Mouse (Mus musculus) liver, embryonic 14.5 days (tissue): Measurements from ENCODE around the gene Efs. TPM values are rescaled to one million over a fixed set of nuclear protein-coding genes. Genes with fewer than 3 reads are reported as not detected.

Experiments used
- ATAC-seq: fragments of 200-750 bp; cut with Nextera tagmentation; 2 replicates; pipeline ENCODE4 v1.8.0; 2017; ENCODE audit warnings: moderate number of reproducible peaks, mild to moderate bottlenecking, moderate library complexity; ENCODE audit not compliant: insufficient read depth
- DNase-seq, 3 experiments: peaks; one replicate each; pipeline ENCODE4 v3.0.0-alpha.2; 2012 to 2013; ENCODE audit warnings: low read depth in 3 of 3, low spot score in 3 of 3
- H3K27ac ChIP-seq: fragments of 300-500 bp; sonication (generic); 2 replicates; pipeline ENCODE4 v1.5.1; 2014; ENCODE audit warnings: moderate library complexity, mild to moderate bottlenecking, control low read depth, inconsistent platforms
- H3K27me3 ChIP-seq: fragments of 300-500 bp; sonication (generic); 2 replicates; pipeline ENCODE4 v1.6.1; 2014; ENCODE audit warnings: mild to moderate bottlenecking, low read length, moderate library complexity; ENCODE audit not compliant: control insufficient read depth, insufficient read depth
- H3K36me3 ChIP-seq: fragments of 300-500 bp; sonication (generic); replicated peaks from 2 replicates; pipeline ENCODE4 v1.6.1; 2014; ENCODE audit warnings: low read depth; ENCODE audit not compliant: control insufficient read depth, insufficient read depth
- H3K4me1 ChIP-seq, 2 experiments: fragments of 200-500 bp in 1 of 2; fragments of 300-500 bp in 1 of 2; sonication (generic) in 1 of 2; replicated peaks; 2 replicates each; pipeline ENCODE4 v1.6.1; 2012 to 2014; ENCODE audit warnings: antibody characterized with exemption in 1 of 2, inconsistent platforms in 1 of 2, low read length in 1 of 2; ENCODE audit not compliant: control insufficient read depth in 2 of 2, insufficient read depth in 2 of 2
- H3K4me2 ChIP-seq: fragments of 300-500 bp; sonication (generic); 2 replicates; pipeline ENCODE4 v1.6.1; 2014; ENCODE audit warnings: low read depth, mild to moderate bottlenecking, control low read depth, moderate library complexity
- H3K4me3 ChIP-seq, 2 experiments: fragments of 200-500 bp in 1 of 2; fragments of 300-500 bp in 1 of 2; sonication (generic) in 1 of 2; 2 replicates each; pipeline ENCODE4 v1.5.1; 2012 to 2014; ENCODE audit warnings: low read depth in 2 of 2, low read length in 2 of 2, mild to moderate bottlenecking in 2 of 2, control low read depth in 1 of 2, inconsistent platforms in 1 of 2, moderate library complexity in 1 of 2; ENCODE audit not compliant: insufficient read depth in 1 of 2
- H3K9ac ChIP-seq: fragments of 300-500 bp; sonication (generic); replicated peaks from 2 replicates; pipeline ENCODE4 v1.6.1; 2014; ENCODE audit warnings: mild to moderate bottlenecking, control low read depth, moderate library complexity
- H3K9me3 ChIP-seq: fragments of 300-500 bp; sonication (generic); 2 replicates; pipeline ENCODE4 v1.6.1; 2016; ENCODE audit warnings: low read length, mixed read lengths; ENCODE audit not compliant: control insufficient read depth
- CTCF ChIP-seq: IDR thresholded peaks from 2 replicates; pipeline ENCODE4 v1.5.1; 2016; ENCODE audit warnings: antibody characterized with exemption, low read depth, control low read depth
- EP300 ChIP-seq: IDR thresholded peaks from 2 replicates; pipeline ENCODE4 v1.6.1; 2016; ENCODE audit warnings: antibody characterized with exemption, low read depth
- WGBS: fragments of 180-500 bp; shearing (Covaris S2); extraction: QIAGEN DNeasy Blood & Tissue Kit; methylation state at CpG from one replicate; pipeline ENCODE4 v1.1.7; 2014; ENCODE audit not compliant: insufficient replicate concordance; 5-methylcytosine and 5-hydroxymethylcytosine counted together
- polyA plus RNA-seq, 2 experiments: library from polyadenylated mRNA; depleted of rRNA in 1 of 2; stranded (reverse) in 1 of 2; unstranded in 1 of 2; fragments of >200 nt; fragmentation: Nextera tagmentation in 1 of 2; extraction: Ambion mirVana in 1 of 2; gene quantifications; 2 replicates each; pipeline versions ENCODE4 v1.2.1 to v1.2.3; 2012 to 2014

The Efs gene
- polyA plus RNA-seq, 2 experiments, result 0.39 to 0.54 TPM

DNA sequence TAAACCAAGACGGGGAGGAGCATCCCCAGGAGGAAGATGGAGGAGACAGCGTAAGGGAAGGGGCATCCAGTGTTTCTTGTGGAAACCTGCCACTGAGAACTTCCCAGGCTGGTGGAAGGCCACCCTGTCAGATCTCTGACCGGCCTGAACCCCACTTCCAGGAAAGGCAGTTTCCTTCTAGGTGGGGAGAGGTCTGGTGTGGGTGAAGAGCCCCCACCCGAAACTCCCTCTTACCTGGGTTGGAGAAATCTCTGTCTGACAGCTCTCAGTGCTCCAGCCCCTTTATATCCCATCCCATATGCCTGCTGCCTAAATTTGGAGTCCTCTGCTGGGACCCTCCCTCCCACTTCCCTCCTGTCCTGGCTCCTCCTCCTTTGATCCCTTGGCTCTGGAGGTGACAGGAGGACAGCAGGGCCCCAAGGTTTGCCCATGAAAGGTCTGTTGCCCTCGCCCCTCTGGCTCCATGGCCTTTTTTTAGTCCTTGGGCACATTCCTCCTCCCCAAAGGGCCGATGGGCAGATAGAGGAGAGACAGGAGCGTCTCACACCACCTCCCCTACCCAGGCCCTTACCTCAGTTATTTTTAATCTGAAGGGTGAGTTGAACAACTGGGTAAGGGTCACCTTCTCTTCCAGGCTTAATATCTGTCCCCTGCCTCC lies 40.5 kb upstream of the Efs start, which contains the start of gene Myh6:
Gene Myh6 (minus strand): TSS at position 608 of the 658 bp plus-strand sequence.
- no peaks in the 10 kb centered on the region for H3K9me3 ChIP-seq
- H3K4me1 ChIP-seq, result no peaks in the 10 kb centered on the region
- no peak within 1 kb of the TSS for H3K9ac ChIP-seq
- no peak within 1 kb of the TSS for H3K4me3 ChIP-seq
- H3K4me2 ChIP-seq, result no peak within 1 kb of the TSS
- DNase-seq, result no peak
- 36% methylated on average over 7 of the region's 7 CpGs for WGBS
- no peak for TF ChIP-seq EP300
- TF ChIP-seq CTCF, result no peak
- no peak within 1 kb of the TSS for H3K27ac ChIP-seq
- H3K27me3 ChIP-seq, result no peaks in the 10 kb centered on the region
- H3K36me3 ChIP-seq, result no peaks in the 10 kb centered on the region
- ATAC-seq, result no peak

DNA sequence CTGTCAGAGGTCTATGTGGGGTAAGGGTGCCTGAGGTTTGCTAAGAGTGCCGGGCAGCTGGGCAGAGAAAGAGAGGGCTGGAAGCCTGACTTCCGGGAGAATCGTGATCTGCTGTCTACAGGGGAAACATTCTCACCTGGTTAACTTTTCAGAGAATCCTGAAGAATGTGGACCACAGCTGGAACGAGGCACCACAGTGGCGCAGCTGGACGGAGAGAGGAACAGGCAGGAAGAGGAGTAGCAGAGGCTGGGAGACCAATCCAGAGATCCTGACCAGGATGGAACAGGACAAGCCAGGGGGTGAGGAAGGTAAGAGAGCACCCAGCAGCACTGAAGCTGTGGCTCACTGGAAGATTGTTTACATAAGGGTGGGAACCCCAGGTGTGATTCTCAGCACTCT lies 39.7 kb upstream of the Efs start:
- Histone ChIP-seq H3K9ac (no peak overlapping the region), H3K27ac (no peak overlapping the region), H3K27me3 (no peaks in the 10 kb centered on the region), H3K36me3 (no peaks in the 10 kb centered on the region), H3K4me3 (no peak overlapping the region), H3K9me3 (no peaks in the 10 kb centered on the region), H3K4me1 (no peaks in the 10 kb centered on the region), H3K4me2 (no peak overlapping the region)
- TF ChIP-seq EP300 (no peak), CTCF (no peak)
- WGBS, result 44% methylated on average over 6 of the region's 6 CpGs
- DNase-seq (no peak), ATAC-seq (no peak)

DNA sequence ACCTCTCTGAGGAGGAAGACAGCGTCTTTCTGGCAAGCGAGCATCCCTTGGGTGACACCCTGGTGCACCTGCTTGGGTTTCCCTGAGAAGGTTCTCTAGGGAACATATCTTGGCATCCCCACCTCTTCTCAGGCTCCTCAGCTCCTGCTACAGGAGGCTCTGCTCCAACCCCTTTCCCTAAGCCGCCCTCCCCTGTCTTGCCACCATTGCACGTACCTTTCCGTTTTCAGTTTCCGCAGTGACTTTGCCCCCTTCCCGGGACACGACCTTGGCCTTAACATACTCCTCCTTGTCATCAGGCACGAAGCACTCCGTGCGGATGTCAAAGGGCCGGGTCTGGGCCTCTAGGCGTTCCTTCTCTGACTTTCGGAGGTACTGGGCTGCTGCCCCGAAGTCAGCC lies 39.1 kb upstream of the Efs start:
- H3K4me1 ChIP-seq, result no peaks in the 10 kb centered on the region
- WGBS, result 64% methylated on average over 15 of the region's 15 CpGs
- TF ChIP-seq EP300 (no peak), CTCF (no peak)

DNA sequence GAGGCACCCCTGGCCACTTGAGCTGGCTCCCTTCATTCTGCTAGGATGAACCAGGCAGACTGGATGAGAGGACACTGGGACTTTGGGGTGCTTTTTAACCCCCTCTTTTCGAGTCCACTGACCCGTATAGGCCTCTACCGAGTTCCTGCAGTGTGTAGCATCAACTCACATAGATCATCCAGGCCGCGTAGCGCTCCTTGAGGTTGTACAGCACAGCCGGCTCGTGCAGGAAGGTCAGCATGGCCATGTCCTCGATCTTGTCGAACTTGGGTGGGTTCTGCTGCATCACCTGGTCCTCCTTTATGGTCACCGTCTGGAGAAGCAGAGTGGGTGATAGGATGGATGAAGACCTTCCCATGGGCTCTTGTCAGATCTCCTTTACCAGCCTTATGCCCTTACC lies 37.8 kb upstream of the Efs start:
- DNase-seq (no peak), ATAC-seq (no peak)
- Histone ChIP-seq H3K9ac (no peak overlapping the region), H3K27me3 (no peaks in the 10 kb centered on the region), H3K4me3 (no peak overlapping the region), H3K27ac (no peak overlapping the region), H3K36me3 (no peaks in the 10 kb centered on the region), H3K9me3 (no peaks in the 10 kb centered on the region), H3K4me2 (no peak overlapping the region), H3K4me1 (no peaks in the 10 kb centered on the region)
- 68% methylated on average over 11 of the region's 11 CpGs for WGBS
- TF ChIP-seq CTCF (no peak), EP300 (no peak)

More for the DNA sequence above, 39.1 kb upstream of the Efs start:
- Histone ChIP-seq H3K27me3 (no peaks in the 10 kb centered on the region), H3K9ac (no peak overlapping the region), H3K4me2 (no peak overlapping the region), H3K27ac (no peak overlapping the region), H3K4me3 (no peak overlapping the region), H3K36me3 (no peaks in the 10 kb centered on the region), H3K9me3 (no peaks in the 10 kb centered on the region)
- DNase-seq (no peak), ATAC-seq (no peak)

DNA sequence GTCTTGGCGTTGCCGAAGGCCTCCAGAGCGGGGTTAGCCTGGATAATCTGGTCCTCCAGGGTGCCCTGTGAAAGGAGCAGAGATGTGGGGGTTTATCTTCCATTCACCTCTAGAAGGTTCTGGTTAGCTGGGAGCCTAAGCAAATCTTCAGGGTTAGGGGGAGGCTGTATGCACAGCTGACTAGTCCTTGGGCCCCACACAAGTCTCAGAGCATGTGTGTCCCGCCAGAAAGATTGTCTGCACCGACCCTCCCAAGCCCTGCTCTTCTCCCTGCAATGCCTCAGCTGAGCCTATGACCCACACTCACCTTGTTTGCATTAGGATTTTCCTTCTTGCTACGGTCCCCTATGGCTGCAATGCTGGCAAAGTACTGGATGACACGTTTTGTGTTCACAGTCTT lies 36.8 kb upstream of the Efs start:
- TF ChIP-seq EP300, result no peak
- TF ChIP-seq CTCF, result no peak
- H3K27ac ChIP-seq, result no peak overlapping the region
- no peak overlapping the region for H3K4me2 ChIP-seq
- ATAC-seq (no peak), DNase-seq (no peak)
- H3K9me3 ChIP-seq, result no peaks in the 10 kb centered on the region
- H3K4me3 ChIP-seq, result no peak overlapping the region
- H3K4me1 ChIP-seq, result no peaks in the 10 kb centered on the region
- H3K36me3 ChIP-seq, result no peaks in the 10 kb centered on the region
- no peak overlapping the region for H3K9ac ChIP-seq
- WGBS, result 69% methylated on average over 7 of the region's 7 CpGs
- no peaks in the 10 kb centered on the region for H3K27me3 ChIP-seq
